Mouse (Mus musculus): ENCODE results near the gene Hdac5.

Hdac5 gene

GRCm38 (mm10) chr11:102240636-102241035 is 10.7 kb upstream of the Hdac5 start:
- no peak for DNase-seq (ENCODE audit: low read depth, low spot score)

- DNase-seq (ENCODE audit: low read depth, low spot score): no peak
Observed at GRCm38 (mm10) chr11:102236022-102236421, 6.1 kb upstream of the Hdac5 start.

GRCm38 (mm10) chr11:102229331-102229953 is 524 bp downstream of the Hdac5 start:
- peak; percentile 74 for DNase-seq (ENCODE audit: low read depth, low spot score)

GRCm38 (mm10) chr11:102228646-102229268 is 1.2 kb downstream of the Hdac5 start:
- DNase-seq (ENCODE audit: low read depth, low spot score): no peak

GRCm38 (mm10) chr11:102228191-102228545 is 1.8 kb downstream of the Hdac5 start:
- peak; percentile 47 for DNase-seq (ENCODE audit: low read depth, low spot score)

GRCm38 (mm10) chr11:102227270-102228190 is 2.4 kb downstream of the Hdac5 start:
- DNase-seq (ENCODE audit: low read depth, low spot score): peak; percentile 78

GRCm38 (mm10) chr11:102226067-102226978 is 3.6 kb downstream of the Hdac5 start:
- peak; percentile 41 for DNase-seq (ENCODE audit: low read depth, low spot score)

GRCm38 (mm10) chr11:102225221-102225620 is 4.7 kb downstream of the Hdac5 start:
- peak; percentile 34 for DNase-seq (ENCODE audit: low read depth, low spot score)

- peak; percentile 55 for DNase-seq (ENCODE audit: low read depth, low spot score)
Observed at GRCm38 (mm10) chr11:102224686-102225085, 5.3 kb downstream of the Hdac5 start.

GRCm38 (mm10) chr11:102223166-102223565 is 6.8 kb downstream of the Hdac5 start:
- DNase-seq (ENCODE audit: low read depth, low spot score): peak; percentile 57

- DNase-seq (ENCODE audit: low read depth, low spot score): peak; percentile 42
Observed at GRCm38 (mm10) chr11:102221954-102222351, 8.0 kb downstream of the Hdac5 start.

GRCm38 (mm10) chr11:102221243-102221953 is 8.6 kb downstream of the Hdac5 start:
- DNase-seq (ENCODE audit: low read depth, low spot score): no peak

GRCm38 (mm10) chr11:102220451-102220850 is 9.5 kb downstream of the Hdac5 start:
- DNase-seq (ENCODE audit: low read depth, low spot score): peak; percentile 58

- DNase-seq (ENCODE audit: low read depth, low spot score): peak; percentile 48
Observed at GRCm38 (mm10) chr11:102219994-102220346, 10.0 kb downstream of the Hdac5 start.

GRCm38 (mm10) chr11:102219247-102219993 is 10.5 kb downstream of the Hdac5 start:
- peak; percentile 88 for DNase-seq (ENCODE audit: low read depth, low spot score)

- peak; percentile 98 for DNase-seq (ENCODE audit: low read depth, low spot score)
Observed at GRCm38 (mm10) chr11:102218783-102219182, 11.2 kb downstream of the Hdac5 start.

- no peak for DNase-seq (ENCODE audit: low read depth, low spot score)
Observed at GRCm38 (mm10) chr11:102217876-102218430, 12.0 kb downstream of the Hdac5 start.

- peak; percentile 73 for DNase-seq (ENCODE audit: low read depth, low spot score)
Observed at GRCm38 (mm10) chr11:102217396-102217795, 12.6 kb downstream of the Hdac5 start.

GRCm38 (mm10) chr11:102216886-102217240 is 13.1 kb downstream of the Hdac5 start:
- DNase-seq (ENCODE audit: low read depth, low spot score): no peak
